Mouse (Mus musculus) brain, embryonic 14.5 days (tissue): ENCODE measurements around the gene Slc38a3.

ENCODE experiments used
- CTCF ChIP-seq: fragments of 200-500 bp; IDR thresholded peaks from 2 replicates; pipeline ENCODE4 v1.5.1; 2012; ENCODE audit warnings: inconsistent platforms, mild to moderate bottlenecking, moderate library complexity, borderline replicate concordance; ENCODE audit not compliant: insufficient read depth, insufficient read length; ENCODE audit errors: extremely low read depth
- POLR2A ChIP-seq: fragments of 200-500 bp; IDR thresholded peaks from 2 replicates; pipeline ENCODE4 v1.6.1; 2012; ENCODE audit warnings: mild to moderate bottlenecking, inconsistent platforms, borderline replicate concordance; ENCODE audit not compliant: poor library complexity, insufficient read depth, insufficient read length, severe bottlenecking; ENCODE audit errors: extremely low read depth

GRCm38 (mm10) chr9:107715632-107716031 lies 46.3 kb upstream of the Slc38a3 start:
- TF ChIP-seq CTCF: no peak
- TF ChIP-seq POLR2A: no peak
